Mouse (Mus musculus): ENCODE results near the gene Ahnak2.

DNA sequence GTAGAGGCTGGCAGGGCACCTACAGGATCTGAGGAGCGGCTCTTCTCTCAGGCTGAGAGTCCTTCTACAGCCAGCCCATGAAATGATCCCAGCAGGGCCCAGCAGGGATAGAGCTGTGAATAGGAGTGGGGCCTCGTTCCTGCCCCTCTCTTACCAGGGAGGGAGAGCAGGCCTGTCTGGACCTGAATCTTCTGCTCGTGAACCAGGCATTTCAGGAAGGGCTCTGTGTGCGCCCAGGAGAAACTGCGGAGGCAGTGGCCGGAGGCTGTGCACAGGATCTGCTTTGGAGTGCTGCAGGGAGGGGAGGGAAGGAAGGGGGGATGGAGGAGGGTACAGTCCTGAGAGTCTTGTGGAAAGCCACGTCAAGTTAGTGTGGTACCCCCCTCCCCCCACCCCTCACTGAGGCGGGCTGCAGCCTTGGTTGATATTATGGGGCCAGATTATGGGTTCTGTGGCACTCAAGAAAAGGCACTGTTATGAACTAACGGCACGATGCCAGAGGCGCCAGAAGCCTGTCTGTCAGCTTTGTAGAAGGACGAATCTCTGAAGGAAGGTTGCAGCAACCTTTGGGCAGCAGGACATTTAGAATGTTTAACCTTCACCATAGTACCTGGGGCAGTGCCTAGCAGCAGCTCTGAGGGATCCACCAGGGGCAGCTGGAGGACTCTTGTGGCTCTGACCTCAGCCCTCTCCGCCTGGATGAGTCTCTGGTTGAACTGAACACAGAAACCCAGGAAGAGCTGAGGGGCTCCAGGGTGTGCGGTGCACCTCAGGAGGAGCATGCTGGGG, 12.4 kb upstream of the Ahnak2 start:
- TF ChIP-seq CTCF (IDR thresholded peaks at IDR 0.05; ENCODE audit: low read depth) (no peak), EP300 (IDR thresholded peaks at IDR 0.05; ENCODE audit: low read depth) (no peak)

All from liver, embryonic 14.5 days (tissue).